Mouse (Mus musculus) liver, embryonic 14.5 days (tissue): Measurements from ENCODE around the gene Fbxo9. TPM values are rescaled to one million over a fixed set of nuclear protein-coding genes. Genes with fewer than 3 reads are reported as not detected.
A peak's percentile ranks its signal among the peaks of the same experiment; 100 is the strongest.

ENCODE experiments used
- ATAC-seq: fragments of 200-750 bp; cut with Nextera tagmentation; 2 replicates; pipeline ENCODE4 v1.8.0; 2017; ENCODE audit warnings: moderate number of reproducible peaks, mild to moderate bottlenecking, moderate library complexity; ENCODE audit not compliant: insufficient read depth
- DNase-seq, 3 experiments: peaks; one replicate each; pipeline ENCODE4 v3.0.0-alpha.2; 2012 to 2013; ENCODE audit warnings: low read depth in 3 of 3, low spot score in 3 of 3
- H3K27ac ChIP-seq: fragments of 300-500 bp; sonication (generic); 2 replicates; pipeline ENCODE4 v1.5.1; 2014; ENCODE audit warnings: moderate library complexity, mild to moderate bottlenecking, control low read depth, inconsistent platforms
- H3K27me3 ChIP-seq: fragments of 300-500 bp; sonication (generic); 2 replicates; pipeline ENCODE4 v1.6.1; 2014; ENCODE audit warnings: mild to moderate bottlenecking, low read length, moderate library complexity; ENCODE audit not compliant: control insufficient read depth, insufficient read depth
- H3K36me3 ChIP-seq: fragments of 300-500 bp; sonication (generic); replicated peaks from 2 replicates; pipeline ENCODE4 v1.6.1; 2014; ENCODE audit warnings: low read depth; ENCODE audit not compliant: control insufficient read depth, insufficient read depth
- H3K4me1 ChIP-seq, 2 experiments: fragments of 200-500 bp in 1 of 2; fragments of 300-500 bp in 1 of 2; sonication (generic) in 1 of 2; replicated peaks; 2 replicates each; pipeline ENCODE4 v1.6.1; 2012 to 2014; ENCODE audit warnings: antibody characterized with exemption in 1 of 2, inconsistent platforms in 1 of 2, low read length in 1 of 2; ENCODE audit not compliant: control insufficient read depth in 2 of 2, insufficient read depth in 2 of 2
- H3K4me2 ChIP-seq: fragments of 300-500 bp; sonication (generic); 2 replicates; pipeline ENCODE4 v1.6.1; 2014; ENCODE audit warnings: low read depth, mild to moderate bottlenecking, control low read depth, moderate library complexity
- H3K4me3 ChIP-seq, 2 experiments: fragments of 200-500 bp in 1 of 2; fragments of 300-500 bp in 1 of 2; sonication (generic) in 1 of 2; 2 replicates each; pipeline ENCODE4 v1.5.1; 2012 to 2014; ENCODE audit warnings: low read depth in 2 of 2, low read length in 2 of 2, mild to moderate bottlenecking in 2 of 2, control low read depth in 1 of 2, inconsistent platforms in 1 of 2, moderate library complexity in 1 of 2; ENCODE audit not compliant: insufficient read depth in 1 of 2
- H3K9ac ChIP-seq: fragments of 300-500 bp; sonication (generic); replicated peaks from 2 replicates; pipeline ENCODE4 v1.6.1; 2014; ENCODE audit warnings: mild to moderate bottlenecking, control low read depth, moderate library complexity
- H3K9me3 ChIP-seq: fragments of 300-500 bp; sonication (generic); 2 replicates; pipeline ENCODE4 v1.6.1; 2016; ENCODE audit warnings: low read length, mixed read lengths; ENCODE audit not compliant: control insufficient read depth
- CTCF ChIP-seq: IDR thresholded peaks from 2 replicates; pipeline ENCODE4 v1.5.1; 2016; ENCODE audit warnings: antibody characterized with exemption, low read depth, control low read depth
- EP300 ChIP-seq: IDR thresholded peaks from 2 replicates; pipeline ENCODE4 v1.6.1; 2016; ENCODE audit warnings: antibody characterized with exemption, low read depth
- WGBS: fragments of 180-500 bp; shearing (Covaris S2); extraction: QIAGEN DNeasy Blood & Tissue Kit; methylation state at CpG from one replicate; pipeline ENCODE4 v1.1.7; 2014; ENCODE audit not compliant: insufficient replicate concordance; 5-methylcytosine and 5-hydroxymethylcytosine counted together
- polyA plus RNA-seq, 2 experiments: library from polyadenylated mRNA; depleted of rRNA in 1 of 2; stranded (reverse) in 1 of 2; unstranded in 1 of 2; fragments of >200 nt; fragmentation: Nextera tagmentation in 1 of 2; extraction: Ambion mirVana in 1 of 2; gene quantifications; 2 replicates each; pipeline versions ENCODE4 v1.2.1 to v1.2.3; 2012 to 2014

The Fbxo9 gene
- polyA plus RNA-seq, 2 experiments: 68.1 to 78.1 TPM

DNA sequence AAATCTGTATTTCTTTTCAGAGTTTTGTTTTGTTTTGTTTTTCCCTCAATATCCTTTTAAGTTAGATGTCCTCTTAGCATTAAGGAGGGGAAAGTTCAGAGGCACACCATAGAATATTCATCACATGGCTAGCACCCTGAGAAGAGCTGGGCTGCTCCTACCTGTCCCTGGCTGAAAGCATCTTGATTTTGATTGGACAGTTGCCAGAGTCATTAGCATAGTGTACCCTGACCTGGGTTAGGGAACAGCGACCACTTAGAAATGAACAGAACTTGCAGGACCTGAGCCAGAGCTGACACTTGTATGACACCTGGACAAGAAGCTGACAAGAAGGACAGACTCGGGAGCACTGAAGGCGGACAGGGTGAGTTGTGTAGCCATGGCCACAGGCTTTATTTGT lies 57.2 kb downstream of the Fbxo9 start, which contains the start of gene Gcm1:
Gene Gcm1 (plus strand): TSS at position 248 of the 400 bp plus-strand sequence.
- Histone ChIP-seq H3K4me2 (no peak within 1 kb of the TSS), H3K9ac (no peak within 1 kb of the TSS), H3K9me3 (no peaks in the 10 kb centered on the region), H3K4me1 (0 out of 4 replicates have a peak, but pooled peaks cover 0 to 2% of the 10 kb centered on the region in 2 experiments), H3K27me3 (no peaks in the 10 kb centered on the region), H3K4me3 (no peak within 1 kb of the TSS), H3K36me3 (no peaks in the 10 kb centered on the region), H3K27ac (no peak within 1 kb of the TSS)
- ATAC-seq (no peak), DNase-seq (no peak)
- WGBS: 55% methylated on average over 3 of the region's 3 CpGs
- TF ChIP-seq EP300 (no peak), CTCF (no peak)

DNA sequence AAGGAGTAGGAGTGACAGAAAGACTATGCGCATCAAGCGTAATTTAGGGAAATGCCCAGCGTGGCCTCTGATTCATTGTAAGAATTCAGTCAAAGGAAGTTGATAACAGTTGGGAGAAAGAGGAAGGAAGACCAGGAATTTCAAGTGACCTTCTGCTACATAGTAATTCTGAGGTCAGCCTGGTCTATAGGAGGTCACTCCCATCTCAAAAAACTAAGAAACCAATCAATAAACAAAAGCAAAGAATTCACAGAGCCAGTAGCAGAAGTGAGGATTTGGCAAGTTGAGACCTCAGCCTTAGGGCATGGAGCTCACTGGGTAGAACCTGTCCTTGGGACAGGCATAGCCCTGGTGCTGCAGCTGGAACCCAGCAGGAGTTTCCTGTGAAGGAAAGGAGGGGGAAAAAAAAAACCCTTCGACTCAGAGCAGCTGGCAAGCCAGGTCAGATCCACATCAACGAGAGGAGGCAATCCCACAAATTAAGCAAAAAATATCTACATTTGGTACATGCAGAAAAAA lies 58.4 kb downstream of the Fbxo9 start:
- WGBS: 26% methylated on average over 5 of the region's 5 CpGs
- Histone ChIP-seq H3K36me3 (no peaks in the 10 kb centered on the region), H3K9ac (no peak overlapping the region), H3K27ac (no peak overlapping the region), H3K9me3 (no peaks in the 10 kb centered on the region), H3K4me1 (0 out of 4 replicates have a peak, but pooled peaks cover 0 to 2% of the 10 kb centered on the region in 2 experiments), H3K4me2 (no peak overlapping the region), H3K4me3 (no peak overlapping the region), H3K27me3 (no peaks in the 10 kb centered on the region)
- DNase-seq (no peak), ATAC-seq (no peak)
- TF ChIP-seq EP300: no peak
- no peak for TF ChIP-seq CTCF

DNA sequence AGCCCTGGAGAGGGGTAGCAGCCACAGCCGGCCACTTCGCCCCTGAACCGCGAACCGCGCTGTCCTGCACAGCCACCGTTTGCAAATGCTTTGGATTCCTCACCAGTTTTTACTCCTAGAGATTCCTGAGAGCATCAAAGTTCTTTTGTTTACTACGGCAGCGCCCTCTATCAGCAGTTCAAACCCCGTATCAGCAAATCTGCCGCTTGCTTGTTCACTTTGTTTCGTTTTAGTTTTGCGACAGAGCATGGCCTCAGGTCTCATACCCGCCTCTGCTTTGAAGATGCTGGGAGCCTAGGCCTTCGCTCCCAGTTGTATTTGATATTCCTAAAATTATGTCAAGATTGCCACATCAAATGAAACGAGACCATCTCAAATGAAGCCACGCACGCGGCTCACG lies 62.1 kb downstream of the Fbxo9 start:
- 30% methylated on average over 20 of the region's 20 CpGs for WGBS
- no peak overlapping the region for H3K27ac ChIP-seq
- H3K36me3 ChIP-seq: no peaks in the 10 kb centered on the region
- 0 out of 4 replicates have a peak, but pooled peaks cover 0 to 2% of the 10 kb centered on the region in 2 experiments for H3K4me1 ChIP-seq
- no peak overlapping the region for H3K9ac ChIP-seq
- TF ChIP-seq CTCF (peak; percentile 15; the same call in 1 of the 2 replicates), EP300 (no peak)
- H3K4me2 ChIP-seq: peak overlapping the region; percentile 37
- no peak for DNase-seq
- ATAC-seq: no peak
- H3K4me3 ChIP-seq: peak overlapping the region; percentile 36 to 40
- H3K9me3 ChIP-seq: no peaks in the 10 kb centered on the region
- H3K27me3 ChIP-seq: no peaks in the 10 kb centered on the region

DNA sequence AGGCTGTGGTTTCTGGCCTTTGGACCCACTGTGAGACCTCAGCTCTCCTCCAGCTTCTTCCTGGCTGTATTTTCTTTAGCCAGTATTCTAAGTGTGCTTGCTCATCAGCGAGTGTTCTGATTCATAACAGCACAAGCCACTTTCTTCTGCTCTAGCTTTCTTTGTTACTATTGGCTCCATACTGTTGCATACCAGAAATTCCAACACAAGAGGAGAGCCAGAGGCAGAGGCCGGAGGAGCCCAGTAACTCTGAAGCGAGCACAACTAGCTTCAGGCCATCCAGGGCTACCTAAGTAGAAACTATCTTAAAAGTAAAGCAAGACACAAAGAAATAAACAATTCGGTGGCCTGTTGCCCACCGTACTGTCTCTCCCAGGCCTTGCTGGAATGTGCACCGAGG lies 63.7 kb downstream of the Fbxo9 start:
- no peak for TF ChIP-seq EP300
- no peak for TF ChIP-seq CTCF
- 0 out of 4 replicates have a peak, but pooled peaks cover 0 to 2% of the 10 kb centered on the region in 2 experiments for H3K4me1 ChIP-seq
- DNase-seq: no peak
- H3K9me3 ChIP-seq: no peaks in the 10 kb centered on the region
- no peaks in the 10 kb centered on the region for H3K36me3 ChIP-seq
- no peak for ATAC-seq
- no peak overlapping the region for H3K4me3 ChIP-seq
- H3K4me2 ChIP-seq: no peak overlapping the region
- no peak overlapping the region for H3K27ac ChIP-seq
- WGBS: 61% methylated on average over 6 of the region's 6 CpGs
- H3K27me3 ChIP-seq: no peaks in the 10 kb centered on the region
- H3K9ac ChIP-seq: no peak overlapping the region

DNA sequence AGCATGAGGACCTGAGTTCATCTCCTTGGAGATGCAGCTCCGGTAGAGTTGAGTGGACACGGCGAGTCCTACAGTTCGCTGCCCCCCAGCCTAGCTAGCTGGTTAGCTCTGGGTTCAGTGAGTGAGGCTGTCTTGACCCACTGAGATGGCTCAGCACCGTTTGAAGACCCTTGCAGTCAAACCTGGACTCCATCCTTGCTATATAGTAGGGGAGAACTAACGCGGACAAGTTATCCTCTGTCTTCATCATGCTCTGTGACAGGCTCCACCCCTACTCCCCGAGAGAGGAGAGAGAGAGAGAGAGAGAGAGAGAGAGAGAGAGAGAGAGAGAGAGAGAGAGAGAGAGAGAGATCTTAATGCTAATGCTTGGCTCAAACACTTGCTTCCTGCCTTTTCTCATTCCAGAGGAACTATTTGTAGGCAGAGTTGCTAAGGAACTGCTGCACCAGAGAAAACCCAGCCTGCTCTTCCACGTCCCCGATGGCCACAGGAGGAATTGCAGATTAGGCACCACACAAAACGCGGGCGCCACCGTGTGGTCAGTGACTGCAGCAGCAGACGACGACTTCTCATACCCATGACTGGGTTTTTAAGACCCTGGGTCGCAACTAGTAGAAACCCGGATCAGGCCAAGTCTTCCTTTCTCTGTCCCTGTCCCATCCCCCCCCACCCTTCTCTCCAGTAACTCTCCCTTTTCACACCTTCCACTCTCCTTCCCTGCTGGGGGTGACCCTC lies 69.9 kb downstream of the Fbxo9 start:
- H3K9me3 ChIP-seq: no peaks in the 10 kb centered on the region
- no peaks in the 10 kb centered on the region for H3K36me3 ChIP-seq
- no peak overlapping the region for H3K4me2 ChIP-seq
- no peak overlapping the region for H3K4me3 ChIP-seq
- no peak for TF ChIP-seq EP300
- TF ChIP-seq CTCF: peak; percentile 100
- peak; percentile 58 to 64 (median 60) for DNase-seq
- H3K4me1 ChIP-seq: no peaks in the 10 kb centered on the region
- peak; percentile 37; the same call in 1 of the 2 replicates for ATAC-seq
- no peaks in the 10 kb centered on the region for H3K27me3 ChIP-seq
- no peak overlapping the region for H3K9ac ChIP-seq
- H3K27ac ChIP-seq: no peak overlapping the region
- WGBS: 29% methylated on average over 18 of the region's 18 CpGs
